Mouse (Mus musculus) myocyte (in vitro differentiated cells): ENCODE results near the gene Med10.

Experiments used
- E2F4 ChIP-seq: IDR thresholded peaks from one replicate; pipeline ENCODE4 v1.6.1; 2011; ENCODE audit warnings: mild to moderate bottlenecking, control low read depth, moderate library complexity; ENCODE audit not compliant: insufficient read depth
- MYOG ChIP-seq, 3 experiments: IDR thresholded peaks; one replicate each; pipeline ENCODE4 v1.6.1; 2011; ENCODE audit warnings: control low read depth in 2 of 3, low read depth in 2 of 3, mild to moderate bottlenecking in 2 of 3; ENCODE audit not compliant: insufficient read length in 2 of 3, control insufficient read depth in 1 of 3, insufficient read depth in 1 of 3
- POLR2A ChIP-seq: IDR thresholded peaks from one replicate; pipeline ENCODE4 v1.6.1; 2011; ENCODE audit warnings: low read depth, mild to moderate bottlenecking, control low read depth, moderate library complexity; ENCODE audit not compliant: insufficient read length
- REST ChIP-seq: IDR thresholded peaks from one replicate; pipeline ENCODE4 v1.6.1; 2011; ENCODE audit warnings: mild to moderate bottlenecking, control low read depth, moderate library complexity; ENCODE audit not compliant: insufficient read depth, insufficient read length
- TCF12 ChIP-seq: IDR thresholded peaks from one replicate; pipeline ENCODE4 v1.6.1; 2011; ENCODE audit warnings: mild to moderate bottlenecking, control low read depth; ENCODE audit not compliant: poor library complexity, insufficient read depth, severe bottlenecking
- USF1 ChIP-seq: IDR thresholded peaks from one replicate; pipeline ENCODE4 v1.6.1; 2011; ENCODE audit warnings: low read depth, mild to moderate bottlenecking, control low read depth, moderate library complexity

- TF ChIP-seq USF1, result no peak
- no peak for TF ChIP-seq MYOG (IDR thresholded peaks at IDR 0.05; ENCODE audit: control insufficient read depth in 1 of 3, insufficient read depth in 1 of 3, insufficient read length in 2 of 3, low read depth in 2 of 3)
- no peak for TF ChIP-seq E2F4
- TF ChIP-seq TCF12, result no peak
- no peak for TF ChIP-seq POLR2A
- TF ChIP-seq REST, result no peak
Observed at GRCm38 (mm10) chr13:69791814-69792213, 10.4 kb upstream of the Med10 start.
